Mouse (Mus musculus) MEL (cell line): ENCODE results near the gene Bbs9. TPM values are rescaled to one million over a fixed set of nuclear protein-coding genes. Genes with fewer than 3 reads are reported as not detected.

Experiments
- DNase-seq: peaks from one replicate; pipeline ENCODE4 v3.0.0; 2011; ENCODE audit warnings: low read depth, low spot score
- H3K27ac ChIP-seq: 2 replicates; pipeline ENCODE4 v1.5.1; 2012; ENCODE audit warnings: low read depth, mild to moderate bottlenecking, control low read depth, low read length, moderate library complexity; ENCODE audit not compliant: control insufficient read depth
- H3K27me3 ChIP-seq, 2 experiments: fragments of 150-350 bp in 1 of 2; sonication (generic) in 1 of 2; 2 replicates each; pipeline ENCODE4 v1.6.1; 2012; ENCODE audit warnings: low read length in 2 of 2, mild to moderate bottlenecking in 2 of 2, improper control_type of control experiment in 1 of 2, moderate library complexity in 1 of 2; ENCODE audit not compliant: insufficient read depth in 2 of 2, control insufficient read depth in 1 of 2
- H3K36me3 ChIP-seq, 2 experiments: 2 replicates each; pipeline ENCODE4 v1.6.1; 2012 to 2014; ENCODE audit warnings: low read length in 2 of 2, improper control_type of control experiment in 1 of 2, inconsistent platforms in 1 of 2, mild to moderate bottlenecking in 1 of 2; ENCODE audit not compliant: insufficient read depth in 2 of 2, control insufficient read depth in 1 of 2
- H3K4me1 ChIP-seq, 2 experiments: fragments of 150-350 bp in 1 of 2; sonication (generic) in 1 of 2; 2 replicates each; pipeline ENCODE4 v1.6.1; 2012; ENCODE audit warnings: low read length in 2 of 2, improper control_type of control experiment in 1 of 2, mild to moderate bottlenecking in 1 of 2; ENCODE audit not compliant: insufficient read depth in 2 of 2, control insufficient read depth in 1 of 2
- H3K4me3 ChIP-seq, 2 experiments: fragments of 150-350 bp in 1 of 2; sonication (generic) in 1 of 2; 2 replicates each; pipeline ENCODE4 v1.5.1; 2012; ENCODE audit warnings: low read depth in 2 of 2, low read length in 2 of 2, mild to moderate bottlenecking in 2 of 2, moderate library complexity in 2 of 2, control low read depth in 1 of 2, improper control_type of control experiment in 1 of 2; ENCODE audit not compliant: control insufficient read depth in 1 of 2, insufficient read depth in 1 of 2
- H3K79me2 ChIP-seq: 2 replicates; pipeline ENCODE4 v1.6.1; 2012; ENCODE audit warnings: mild to moderate bottlenecking, low read length, moderate library complexity; ENCODE audit not compliant: control insufficient read depth, poor library complexity, insufficient read depth
- H3K9ac ChIP-seq: 2 replicates; pipeline ENCODE4 v1.6.1; 2012; ENCODE audit warnings: low read depth, mild to moderate bottlenecking, control low read depth, low read length, moderate library complexity; ENCODE audit not compliant: control insufficient read depth, poor library complexity, severe bottlenecking
- H3K9me3 ChIP-seq: fragments of 150-350 bp; sonication (generic); replicated peaks from 2 replicates; pipeline ENCODE4 v1.6.1; 2012; ENCODE audit warnings: mild to moderate bottlenecking, low read length, improper control_type of control experiment, moderate library complexity; ENCODE audit not compliant: insufficient read depth
- BHLHE40 ChIP-seq: IDR thresholded peaks from 2 replicates; pipeline ENCODE4 v1.6.1; 2012; ENCODE audit warnings: low read depth, mild to moderate bottlenecking, inconsistent platforms, low read length, improper control_type of control experiment, borderline replicate concordance
- CHD1 ChIP-seq: IDR thresholded peaks from 2 replicates; pipeline ENCODE4 v1.6.1; 2012; ENCODE audit warnings: low read depth, mild to moderate bottlenecking, inconsistent platforms, low read length, improper control_type of control experiment
- ELF1 ChIP-seq: IDR thresholded peaks from 2 replicates; pipeline ENCODE4 v1.6.1; 2014; ENCODE audit warnings: low read depth, mild to moderate bottlenecking, inconsistent platforms, low read length, improper control_type of control experiment, moderate library complexity
- EP300 ChIP-seq, 2 experiments: IDR thresholded peaks; 2 replicates each; pipeline ENCODE4 v1.6.1; 2011; ENCODE audit warnings: improper control_type of control experiment in 2 of 2, low read length in 2 of 2, low read depth in 1 of 2, mild to moderate bottlenecking in 1 of 2
- ETS1 ChIP-seq: IDR thresholded peaks from 2 replicates; pipeline ENCODE4 v1.6.1; 2012; ENCODE audit warnings: low read depth, mild to moderate bottlenecking, inconsistent platforms, low read length, improper control_type of control experiment, moderate library complexity
- GABPA ChIP-seq: IDR thresholded peaks from 2 replicates; pipeline ENCODE4 v1.6.1; 2012; ENCODE audit warnings: low read depth, mild to moderate bottlenecking, inconsistent platforms, low read length, improper control_type of control experiment, moderate library complexity
- GATA1 ChIP-seq: IDR thresholded peaks from 2 replicates; pipeline ENCODE4 v1.6.1; 2011; ENCODE audit warnings: low read depth, low read length, improper control_type of control experiment
- HCFC1 ChIP-seq: IDR thresholded peaks from 2 replicates; pipeline ENCODE4 v1.6.1; 2012; ENCODE audit warnings: low read depth, mild to moderate bottlenecking, inconsistent platforms, low read length, improper control_type of control experiment, moderate library complexity
- JUND ChIP-seq: IDR thresholded peaks from 2 replicates; pipeline ENCODE4 v1.6.1; 2011; ENCODE audit warnings: low read depth, mild to moderate bottlenecking, improper control_type of control experiment, low read length
- KAT2A ChIP-seq: conservative IDR thresholded peaks from 2 replicates; pipeline ENCODE4 v1.6.1; 2012; ENCODE audit warnings: low read depth, low read length, improper control_type of control experiment, inconsistent platforms
- MAZ ChIP-seq: IDR thresholded peaks from 2 replicates; pipeline ENCODE4 v1.6.1; 2012; ENCODE audit warnings: low read depth, mild to moderate bottlenecking, inconsistent platforms, low read length, improper control_type of control experiment
- MXI1 ChIP-seq: IDR thresholded peaks from 2 replicates; pipeline ENCODE4 v1.6.1; 2011; ENCODE audit warnings: mild to moderate bottlenecking, low read depth, low read length, improper control_type of control experiment
- MYB ChIP-seq: IDR thresholded peaks from 2 replicates; pipeline ENCODE4 v1.6.1; 2011; ENCODE audit warnings: mild to moderate bottlenecking, low read depth, low read length, improper control_type of control experiment
- RCOR1 ChIP-seq: IDR thresholded peaks from 2 replicates; pipeline ENCODE4 v1.6.1; 2012; ENCODE audit warnings: low read depth, mild to moderate bottlenecking, inconsistent platforms, low read length, improper control_type of control experiment
- TAL1 ChIP-seq: IDR thresholded peaks from 2 replicates; pipeline ENCODE4 v1.6.1; 2012; ENCODE audit warnings: mild to moderate bottlenecking, inconsistent platforms, low read length, moderate library complexity, mixed read lengths
- TCF12 ChIP-seq: IDR thresholded peaks from 2 replicates; pipeline ENCODE4 v1.6.1; 2014; ENCODE audit warnings: low read depth, mild to moderate bottlenecking, inconsistent platforms, low read length, improper control_type of control experiment, moderate library complexity
- UBTF ChIP-seq: IDR thresholded peaks from 2 replicates; pipeline ENCODE4 v1.6.1; 2012; ENCODE audit warnings: low read depth, mild to moderate bottlenecking, inconsistent platforms, low read length, improper control_type of control experiment, moderate library complexity, borderline replicate concordance; ENCODE audit not compliant: insufficient read depth
- USF2 ChIP-seq, 2 experiments: IDR thresholded peaks; 2 replicates each; pipeline ENCODE4 v1.6.1; 2011 to 2012; ENCODE audit warnings: improper control_type of control experiment in 2 of 2, low read length in 2 of 2, borderline replicate concordance in 1 of 2, inconsistent platforms in 1 of 2, low read depth in 1 of 2, mild to moderate bottlenecking in 1 of 2; ENCODE audit not compliant: insufficient read depth in 1 of 2
- ZNF384 ChIP-seq: IDR thresholded peaks from 2 replicates; pipeline ENCODE4 v1.6.1; 2012; ENCODE audit warnings: low read depth, mild to moderate bottlenecking, inconsistent platforms, low read length, improper control_type of control experiment
- polyA plus RNA-seq, 2 experiments: library from polyadenylated mRNA; stranded (reverse) in 1 of 2; unstranded in 1 of 2; fragments of >175 nt in 1 of 2; fragments of >200 nt in 1 of 2; gene quantifications; 2 replicates each; pipeline versions ENCODE4 v1.2.1 to v1.2.4; 2012; ENCODE audit warnings: low replicate concordance in 2 of 2, low read depth in 1 of 2; ENCODE audit not compliant: insufficient read length in 2 of 2, insufficient read depth in 1 of 2, missing spikeins in 1 of 2
- total RNA-seq: library from RNA; depleted of rRNA; stranded (reverse); fragments of 300-350 nt; gene quantifications from 2 replicates; pipeline ENCODE4 v1.2.3, GENCODE M21; 2012

Bbs9 gene
- total and polyA plus RNA-seq, 3 experiments = 18.5 to 19.5 TPM; not detected in 1

DNA sequence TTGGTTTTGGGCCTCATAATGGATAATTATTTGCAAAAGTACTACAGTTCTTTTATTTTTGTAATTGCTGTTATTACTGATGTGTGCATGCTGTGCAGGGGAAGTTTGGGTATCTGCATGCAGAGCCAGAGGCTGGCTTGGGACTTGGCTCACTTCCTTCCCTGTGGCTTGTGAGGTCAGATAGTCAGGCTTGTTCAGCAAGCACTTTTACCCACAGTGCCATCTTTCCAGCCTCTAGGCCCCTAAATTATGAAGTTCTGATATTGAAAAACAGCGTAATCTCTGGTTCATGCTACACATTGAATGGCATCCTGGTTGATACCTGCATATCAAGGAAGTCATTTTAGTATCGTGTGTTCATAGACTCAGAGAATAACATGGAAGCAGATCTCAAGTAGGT lies 197.4 kb downstream of the Bbs9 start (continued):
- no peak for TF ChIP-seq MYB
- peak; percentile 44; the same call in 1 of the 2 replicates for TF ChIP-seq ELF1

DNA sequence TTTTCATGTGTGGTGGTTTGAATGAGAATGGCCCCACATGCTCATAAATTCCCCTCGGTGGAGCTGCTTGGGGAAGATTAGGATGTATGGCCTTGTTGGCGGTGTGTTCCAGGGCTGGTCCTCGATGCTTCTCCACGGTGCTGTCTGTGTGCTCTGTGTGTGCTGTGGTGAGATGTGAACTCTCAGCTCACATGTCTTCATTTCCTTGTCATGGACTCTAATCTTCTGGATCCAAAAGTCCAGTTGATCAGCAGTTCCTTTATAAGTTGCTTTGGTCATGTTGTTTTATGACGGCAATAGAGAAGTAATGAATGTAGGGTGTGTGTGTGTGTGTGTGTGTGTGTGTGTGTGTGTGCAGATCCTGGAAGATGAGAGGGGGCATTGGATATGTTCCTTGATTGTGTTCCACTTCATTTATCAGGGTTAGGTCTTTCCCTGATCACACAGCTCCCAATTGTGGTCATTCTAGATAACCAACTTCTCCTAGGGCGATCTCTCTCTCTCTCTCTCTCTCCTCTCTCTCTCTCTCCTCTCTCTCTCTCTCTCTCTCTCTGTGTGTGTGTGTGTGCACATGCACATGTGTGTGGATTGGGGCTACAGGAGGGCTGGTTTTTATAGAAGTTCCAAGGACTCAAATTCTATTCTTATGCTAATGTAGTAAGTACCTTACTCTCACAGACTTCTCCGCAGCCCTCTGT lies 201.8 kb downstream of the Bbs9 start:
- Histone ChIP-seq H3K27me3 (no peaks in the 10 kb centered on the region), H3K36me3 (peaks cover 0 to 20% of the 10 kb centered on the region in 2 experiments; a peak in 2 of 4 replicates), H3K79me2 (no peaks in the 10 kb centered on the region), H3K9ac (no peak overlapping the region), H3K4me3 (no peak overlapping the region), H3K9me3 (no peaks in the 10 kb centered on the region), H3K4me1 (peaks cover 17 to 23% of the 10 kb centered on the region in 2 experiments), H3K27ac (no peak overlapping the region)
- no peak for DNase-seq
- peak; percentile 41; a peak in 3 of 4 replicates for TF ChIP-seq EP300 (IDR thresholded peaks at IDR 0.05; ENCODE audit: low read depth in 1 of 2, low read length in 2 of 2)
- no peak; the same call in 1 of the 2 replicates for TF ChIP-seq MXI1
- 0 out of 2 replicates have a peak, but pooled peaks have one; percentile 9 for TF ChIP-seq BHLHE40
- TF ChIP-seq HCFC1 = no peak
- TF ChIP-seq GATA1 = 0 out of 2 replicates have a peak, but pooled peaks have one; percentile 15
- TF ChIP-seq JUND = peak; percentile 97
- no peak for TF ChIP-seq TAL1
- peak; percentile 42; the same call in 1 of the 2 replicates for TF ChIP-seq TCF12
- 0 out of 2 replicates have a peak, but pooled peaks have one; percentile 13 for TF ChIP-seq RCOR1

DNA sequence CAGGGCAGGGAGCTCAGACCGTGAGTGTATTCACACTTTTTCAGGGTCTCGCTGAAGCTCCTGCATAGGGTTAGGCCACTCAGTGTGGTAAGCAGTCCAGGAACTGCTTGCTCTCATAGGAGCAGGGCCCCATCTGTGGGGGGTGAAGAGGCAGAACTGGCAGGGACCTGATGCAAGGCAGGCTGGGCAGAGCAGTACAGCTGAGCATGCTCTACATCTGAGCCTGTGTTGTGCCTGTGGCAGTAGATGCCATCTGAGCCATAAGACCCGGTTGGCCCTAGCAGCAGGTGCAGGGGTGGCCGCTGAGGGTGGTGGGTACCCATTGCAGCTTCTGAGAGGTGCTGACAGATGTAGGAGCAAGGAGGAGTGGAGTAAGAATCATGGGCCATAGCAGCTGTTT lies 202.5 kb downstream of the Bbs9 start:
- no peak overlapping the region for H3K9ac ChIP-seq
- H3K27me3 ChIP-seq = no peaks in the 10 kb centered on the region
- no peaks in the 10 kb centered on the region for H3K9me3 ChIP-seq
- no peak for DNase-seq
- no peak overlapping the region for H3K27ac ChIP-seq
- peaks cover 14 to 23% of the 10 kb centered on the region in 2 experiments for H3K4me1 ChIP-seq
- peaks cover 0 to 15% of the 10 kb centered on the region in 2 experiments; a peak in 2 of 4 replicates for H3K36me3 ChIP-seq
- H3K4me3 ChIP-seq = no peak overlapping the region
- H3K79me2 ChIP-seq = no peaks in the 10 kb centered on the region
- TF ChIP-seq UBTF (no peak), KAT2A (no peak), CHD1 (no peak), ETS1 (no peak), MAZ (no peak), USF2 (IDR thresholded peaks at IDR 0.05; ENCODE audit: borderline replicate concordance in 1 of 2, insufficient read depth in 1 of 2, low read depth in 1 of 2, low read length in 2 of 2) (no peak), ZNF384 (no peak), MYB (no peak), RCOR1 (no peak), GABPA (no peak)
